Mouse (Mus musculus): ENCODE results near the gene Acsm4.

The Acsm4 gene

GRCm38 (mm10) chr7:119762166-119762697, 72.4 kb downstream of the Acsm4 start:
- DNase-seq (ENCODE audit: low spot score in 2 of 2), result no peak

All from right cerebral cortex, adult 2 months (tissue).